Mouse (Mus musculus): ENCODE measurements around the gene Sema3a.
"Not testable (repeated sequence)": the region's sequence is repeated elsewhere in the genome, so short reads cannot be mapped to it uniquely, and the experiment has no call there.

Gene Sema3a

DNA sequence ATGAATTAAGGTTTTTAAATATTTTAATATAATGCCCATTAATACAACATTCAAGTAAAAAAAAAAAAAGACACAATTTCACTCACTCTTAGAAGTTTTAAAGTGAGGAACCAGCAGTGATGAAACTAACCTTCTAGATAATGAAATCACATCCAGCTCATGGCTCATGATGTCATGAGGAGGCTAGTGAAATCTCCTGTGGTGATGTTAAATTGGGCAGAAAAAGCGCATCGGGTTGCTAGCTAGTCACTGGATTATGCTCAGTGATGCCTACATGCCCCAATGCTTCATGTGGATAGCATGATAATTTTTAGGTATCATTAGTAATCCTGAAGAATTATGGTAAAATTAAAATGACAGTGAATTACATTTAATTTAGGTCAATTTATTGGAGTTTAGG lies 453.9 kb downstream of the Sema3a start:
- DNase-seq = no peak

DNA sequence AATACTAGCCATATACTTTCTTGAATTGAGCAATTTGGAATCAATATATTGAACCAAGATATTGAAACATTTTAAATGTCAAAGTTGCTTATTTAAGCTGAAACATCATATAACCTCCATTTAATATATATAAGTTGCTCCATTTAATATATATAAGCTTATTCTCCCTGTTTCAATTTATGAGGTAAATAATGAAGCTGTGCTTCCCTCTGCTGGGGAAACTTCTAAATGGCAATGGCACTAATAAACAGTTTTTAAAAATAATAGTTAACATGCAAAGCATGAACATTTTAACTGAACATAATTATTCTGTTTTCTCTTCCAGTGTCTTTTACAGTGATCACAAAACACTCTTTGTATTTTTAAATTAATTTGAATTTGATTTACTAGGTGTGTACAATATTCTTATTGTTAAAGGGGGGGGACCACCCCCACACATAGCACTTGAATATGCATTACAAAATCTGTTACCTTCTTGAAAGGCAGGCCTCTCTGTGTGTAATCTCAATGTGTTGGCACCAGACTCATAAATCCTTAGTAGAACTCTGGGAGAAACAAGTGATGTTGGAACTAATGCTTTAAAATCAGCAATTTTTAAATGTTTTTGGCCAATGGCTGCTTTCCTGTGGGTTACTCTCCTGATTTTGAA lies 460.5 kb downstream of the Sema3a start:
- DNase-seq = no peak

DNA sequence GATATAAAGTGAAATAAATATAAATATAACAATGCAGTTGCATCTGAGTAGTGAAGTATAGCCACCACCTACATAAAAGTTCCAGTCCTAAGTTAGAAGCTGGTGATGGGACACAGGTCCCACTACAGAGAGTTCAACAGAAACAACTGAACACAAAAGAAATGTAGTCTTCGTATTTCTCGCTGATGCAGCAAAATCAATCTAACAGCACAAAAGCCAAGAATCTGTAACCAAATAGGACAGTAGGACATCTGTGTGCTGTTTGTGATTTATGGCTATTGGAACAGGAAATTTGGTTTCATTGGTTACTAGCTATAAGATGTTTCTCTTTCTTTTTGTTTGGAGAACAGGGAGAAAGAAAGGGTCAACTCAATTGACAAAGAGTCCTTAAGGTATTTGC lies 469.2 kb downstream of the Sema3a start:
- DNase-seq = no peak

DNA sequence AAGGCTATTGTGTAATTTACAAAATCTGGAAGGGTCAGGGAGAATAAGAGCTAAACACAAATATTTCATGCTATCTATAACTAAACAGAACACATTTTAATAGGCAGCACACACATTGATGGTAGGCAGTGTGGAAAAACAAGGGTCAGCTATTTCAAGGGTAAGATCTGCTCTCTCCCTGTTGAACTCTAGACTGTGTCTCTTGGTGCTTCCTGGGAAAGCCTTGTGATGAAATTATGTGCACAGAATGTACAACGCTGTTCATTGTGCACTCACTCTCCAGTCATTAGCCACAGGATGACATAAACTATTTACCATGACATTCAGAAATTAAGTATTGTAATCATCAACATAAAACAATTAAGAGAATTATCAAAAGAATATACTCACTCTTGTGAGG lies 486.4 kb downstream of the Sema3a start:
- no peak for DNase-seq

DNA sequence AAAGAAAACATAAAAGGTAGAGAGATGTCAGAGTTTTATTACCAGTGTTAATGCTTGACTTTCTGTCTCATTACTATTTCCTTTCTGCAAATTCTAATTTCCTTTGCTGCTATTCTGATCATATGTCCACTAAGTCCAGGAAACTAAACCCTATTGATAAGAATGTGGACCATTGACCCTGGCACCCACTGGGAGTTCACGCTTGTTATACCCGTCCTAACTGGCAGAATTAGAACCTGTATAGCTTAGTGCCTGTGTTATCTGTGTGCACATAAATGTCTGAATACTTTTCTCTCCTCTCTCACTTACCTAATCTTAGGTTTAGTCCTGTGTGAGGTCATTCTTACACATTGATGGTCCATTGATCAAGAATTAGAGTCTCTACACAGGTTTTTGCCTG lies 486.9 kb downstream of the Sema3a start:
- no peak for DNase-seq

DNA sequence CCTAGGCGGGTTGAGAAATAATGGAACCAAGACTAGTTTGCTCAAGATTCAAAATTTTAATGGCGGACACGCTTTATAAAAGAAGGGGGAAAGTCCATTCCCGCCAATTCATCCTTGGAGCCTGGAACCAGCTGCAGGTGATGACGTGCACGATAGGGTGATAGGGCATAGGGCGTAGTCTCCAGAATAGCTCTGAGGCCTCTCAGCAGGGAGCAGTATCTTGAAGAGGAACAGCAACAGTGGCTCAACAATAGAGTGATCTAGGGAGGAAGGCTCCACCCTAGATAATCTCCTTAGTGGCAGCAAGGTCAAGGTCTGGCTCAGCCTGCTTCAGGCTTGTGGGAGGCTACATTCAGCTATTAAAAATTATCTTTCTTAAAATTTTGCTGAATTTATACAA lies 489.4 kb downstream of the Sema3a start:
- not testable (repeated sequence) for DNase-seq

- DNase-seq = no peak
These were observed 490.7 kb downstream of the Sema3a start for GRCm38 (mm10) chr5:13615907-13616306.

GRCm38 (mm10) chr5:13622578-13622977 lies 497.4 kb downstream of the Sema3a start:
- DNase-seq = no peak

DNA sequence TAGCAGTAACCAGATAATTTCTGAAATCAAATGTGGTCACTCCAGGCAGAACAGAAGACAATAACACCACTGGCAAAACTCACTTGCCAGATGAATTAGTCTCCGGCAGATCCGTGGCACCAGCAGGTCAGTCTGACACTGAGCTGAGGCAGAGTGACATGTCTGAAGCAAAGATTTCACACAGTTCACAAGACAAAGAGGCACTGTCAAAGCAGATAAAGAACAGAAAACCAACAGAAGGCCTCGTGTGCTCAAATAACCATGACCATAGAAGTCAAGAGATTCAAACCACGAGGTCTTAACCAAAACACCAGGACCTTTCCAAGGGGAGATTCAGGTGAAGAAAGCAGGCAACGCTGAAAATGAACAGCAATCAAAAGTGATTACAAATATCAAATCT lies 499.5 kb downstream of the Sema3a start:
- DNase-seq = no peak

DNA sequence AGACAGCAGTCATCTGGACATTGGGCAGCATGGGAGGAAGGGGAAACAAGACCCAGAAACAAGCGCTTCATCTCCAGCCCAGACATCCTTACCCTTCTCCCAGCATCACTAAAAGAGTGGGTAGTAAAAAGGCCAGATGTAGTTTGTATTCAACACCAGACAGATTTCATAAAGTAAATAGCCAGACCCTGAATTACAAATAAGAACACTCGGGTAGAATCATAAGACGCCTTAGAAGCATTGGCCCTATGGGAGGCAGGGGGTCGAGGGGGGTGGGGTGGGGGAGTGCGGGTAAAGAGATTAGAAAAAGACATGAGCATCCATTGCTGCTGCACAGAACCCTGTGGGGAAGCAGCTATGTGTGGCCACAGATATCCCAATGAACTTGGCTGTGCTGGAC lies 500.9 kb downstream of the Sema3a start:
- no peak for DNase-seq

GRCm38 (mm10) chr5:13628606-13629311 lies 503.5 kb downstream of the Sema3a start:
- DNase-seq = peak; percentile 23 to 32

DNA sequence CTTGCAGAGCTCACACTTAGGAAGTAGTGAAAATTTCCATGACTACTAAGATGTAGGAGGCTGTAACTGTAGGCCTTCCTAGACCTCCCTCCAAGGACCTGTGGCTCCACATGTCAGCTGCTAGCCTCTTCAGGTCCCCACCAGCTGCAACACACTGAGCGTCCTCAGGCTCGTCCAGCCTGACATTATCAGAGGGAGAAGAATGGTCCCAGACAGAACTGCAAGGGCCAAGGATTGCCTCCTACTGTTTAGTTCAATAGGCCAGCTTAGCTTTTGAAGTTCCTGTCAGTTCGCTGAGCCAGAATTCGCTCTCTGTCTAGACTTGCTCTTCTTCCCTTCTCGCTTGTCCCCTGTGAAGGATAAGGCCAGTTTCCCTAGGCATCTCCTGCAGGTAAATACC lies 504.7 kb downstream of the Sema3a start:
- DNase-seq = no peak

DNA sequence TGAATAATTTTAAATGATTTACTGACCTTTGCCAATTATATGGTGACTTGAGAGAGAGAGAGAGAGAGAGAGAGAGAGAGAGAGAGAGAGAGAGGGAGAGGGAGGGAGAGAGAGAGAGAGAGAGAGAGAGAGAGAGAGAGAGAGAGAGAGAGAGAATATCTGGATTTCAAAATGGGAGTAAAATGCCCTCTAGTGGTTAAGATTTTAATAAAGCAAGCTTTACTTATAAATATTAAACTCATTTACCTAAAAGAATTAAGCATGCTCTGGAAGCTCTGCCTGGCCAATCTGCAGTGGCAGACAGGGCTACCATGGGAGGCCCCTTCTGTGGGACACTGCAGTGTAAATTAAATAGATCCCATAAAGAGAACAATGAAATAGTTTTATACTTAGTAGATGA lies 505.5 kb downstream of the Sema3a start:
- DNase-seq = no peak

DNA sequence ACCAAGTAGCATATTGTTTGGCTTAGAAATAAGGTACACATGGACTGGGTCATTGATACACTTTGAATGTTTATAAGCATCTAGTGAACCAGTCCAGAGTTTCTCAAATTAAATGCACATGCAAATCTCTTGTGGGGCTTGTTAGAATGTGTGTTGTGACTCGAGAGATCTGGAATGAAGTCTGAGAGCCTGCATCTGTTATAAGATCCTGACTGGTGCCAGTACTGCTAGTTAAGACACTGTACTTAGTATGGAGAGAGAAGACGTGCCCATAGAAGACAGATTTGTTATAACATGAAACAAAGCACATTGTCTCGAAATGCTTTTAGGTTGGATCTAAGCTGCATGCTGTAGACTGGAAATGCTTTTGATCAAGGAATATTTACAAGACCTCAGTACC lies 511.0 kb downstream of the Sema3a start:
- no peak for DNase-seq

All from thymus, postnatal 36 days (tissue).